Mouse (Mus musculus): ENCODE measurements around the gene Fgfr2.

DNA sequence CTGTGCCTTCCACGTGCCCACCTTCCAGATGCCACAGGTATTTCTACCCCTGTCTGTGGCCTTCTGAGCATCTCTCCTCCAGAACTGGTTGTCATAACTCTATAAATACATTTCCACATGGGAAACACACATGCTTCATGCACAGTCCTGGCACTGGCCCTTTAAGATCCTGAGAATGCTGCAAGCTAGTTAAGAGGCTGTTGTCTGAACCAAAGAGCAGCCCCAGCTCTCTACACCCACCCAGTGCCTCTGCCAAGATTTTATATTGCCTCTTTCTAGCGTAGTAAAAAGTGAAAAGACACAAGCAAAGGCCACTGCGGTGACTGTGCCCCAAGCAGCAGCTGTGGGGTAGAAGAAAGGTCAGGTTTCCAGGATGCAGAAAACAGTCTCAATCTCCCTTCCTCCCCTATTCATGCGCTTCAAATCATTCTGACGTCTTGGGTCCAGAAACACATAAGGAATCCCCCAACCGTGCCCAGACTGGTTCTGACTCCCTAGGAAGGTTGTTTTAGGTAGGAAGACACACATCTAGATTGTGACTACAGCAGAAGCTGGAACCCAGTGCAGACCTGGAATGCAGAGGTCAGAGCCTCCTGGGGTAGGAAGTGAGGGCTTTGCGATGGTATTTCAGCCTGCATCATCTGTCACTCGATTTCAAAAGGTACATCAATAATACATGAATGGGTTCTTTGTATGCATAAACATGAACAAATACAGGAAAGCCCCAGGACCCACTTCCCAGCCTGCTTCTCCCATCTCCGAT is 1195.7 kb downstream of the Fgfr2 start:
- TF ChIP-seq MAFK (IDR thresholded peaks at IDR 0.05; ENCODE audit: insufficient read depth, low read depth, low read length): no peak
- TF ChIP-seq CHD2 (IDR thresholded peaks at IDR 0.05; ENCODE audit: low read depth, low read length): no peak
- TF ChIP-seq HCFC1 (IDR thresholded peaks at IDR 0.05; ENCODE audit: borderline replicate concordance, insufficient read depth, low read length): no peak
- TF ChIP-seq ZNF384 (IDR thresholded peaks at IDR 0.05; ENCODE audit: low read depth, low read length): no peak
